Mouse (Mus musculus): Measurements from ENCODE around the gene 4930451I11Rik. TPM values are rescaled to one million over a fixed set of nuclear protein-coding genes. Genes with fewer than 3 reads are reported as not detected.

The 4930451I11Rik gene
- polyA plus RNA-seq, 1 experiment, result 114 TPM

DNA sequence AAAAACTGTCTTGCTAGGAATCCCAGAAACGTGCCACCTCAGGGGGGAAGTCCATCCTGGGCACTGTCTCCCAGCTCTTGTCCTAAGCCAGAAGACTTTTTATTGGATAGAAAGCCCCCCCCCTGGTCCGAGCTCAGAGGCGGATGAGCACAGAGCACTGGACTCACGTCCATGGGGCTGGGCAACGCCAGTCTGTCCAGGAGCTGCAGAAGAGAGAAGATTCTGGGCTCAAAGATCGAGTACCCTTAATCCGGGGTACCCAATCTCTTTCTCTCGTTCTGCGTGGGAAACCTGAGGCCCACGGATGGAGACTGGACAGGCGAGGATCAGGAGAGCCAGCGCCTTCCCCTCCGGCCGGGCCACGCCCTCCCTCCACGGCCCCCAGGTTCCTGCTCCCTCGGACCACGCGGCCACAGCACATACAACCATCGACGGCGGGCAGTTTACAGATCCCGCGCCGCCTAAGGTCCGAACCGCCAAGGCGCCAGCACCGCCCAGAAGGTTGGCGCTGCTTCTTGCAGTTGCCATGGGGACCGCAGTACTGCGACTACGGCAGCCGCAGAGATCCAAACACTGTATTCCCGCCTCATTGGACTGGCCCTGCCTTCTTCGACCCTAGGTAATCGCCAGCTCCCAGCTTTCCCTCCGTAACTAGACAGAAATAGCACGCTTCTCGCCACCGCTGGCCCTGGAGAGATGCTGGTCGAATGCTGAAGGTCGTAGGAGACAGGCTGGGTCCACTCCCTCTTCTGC, 22.6 kb downstream of the 4930451I11Rik start:
- Histone ChIP-seq H3K4me3 (ENCODE audit: control insufficient read depth, low read depth, low read length) (peak overlapping the region; percentile 86), H3K27ac (ENCODE audit: control insufficient read depth, insufficient read depth, low read depth, low read length) (peak overlapping the region; percentile 72), H3K27me3 (ENCODE audit: control insufficient read depth, insufficient read depth, low read length) (no peaks in the 10 kb centered on the region), H3K4me1 (ENCODE audit: control insufficient read depth, insufficient read depth, low read length) (peaks cover 13% of the 10 kb centered on the region), H3K36me3 (ENCODE audit: control insufficient read depth, insufficient read depth, low read length) (no peaks in the 10 kb centered on the region)
- TF ChIP-seq CTCF (IDR thresholded peaks at IDR 0.05; ENCODE audit: control insufficient read depth, insufficient read depth, insufficient replicate concordance, low read depth, low read length), result no peak
- peak; percentile 88 for TF ChIP-seq POLR2A (IDR thresholded peaks at IDR 0.05; ENCODE audit: control insufficient read depth, low read depth, low read length)

DNA sequence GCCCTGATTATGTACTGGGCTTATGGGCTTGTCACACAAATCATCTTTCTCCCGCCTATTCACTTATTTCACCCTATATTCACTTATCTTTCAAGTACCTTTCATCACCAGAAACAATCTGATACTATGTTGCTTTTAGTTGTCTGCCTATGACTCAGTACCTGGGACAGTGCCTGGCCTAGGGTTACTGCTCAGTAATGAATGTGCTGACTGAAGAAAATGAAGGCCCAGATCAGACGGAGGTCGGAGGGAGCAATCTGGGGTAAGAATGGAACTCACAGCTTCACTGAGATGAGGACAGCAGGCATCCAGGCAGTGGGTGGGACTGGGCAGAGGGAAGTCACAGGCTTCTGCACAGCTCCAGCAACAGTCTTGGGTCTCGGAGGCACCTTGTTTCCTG, 24.0 kb downstream of the 4930451I11Rik start:
- H3K4me3 ChIP-seq (ENCODE audit: control insufficient read depth, low read depth, low read length), result peak overlapping the region; percentile 86
- peaks cover 13% of the 10 kb centered on the region for H3K4me1 ChIP-seq (ENCODE audit: control insufficient read depth, insufficient read depth, low read length)
- no peak for TF ChIP-seq CTCF (IDR thresholded peaks at IDR 0.05; ENCODE audit: control insufficient read depth, insufficient read depth, insufficient replicate concordance, low read depth, low read length)
- TF ChIP-seq POLR2A (IDR thresholded peaks at IDR 0.05; ENCODE audit: control insufficient read depth, low read depth, low read length), result no peak
- no peaks in the 10 kb centered on the region for H3K36me3 ChIP-seq (ENCODE audit: control insufficient read depth, insufficient read depth, low read length)
- H3K27ac ChIP-seq (ENCODE audit: control insufficient read depth, insufficient read depth, low read depth, low read length), result no peak overlapping the region
- no peaks in the 10 kb centered on the region for H3K27me3 ChIP-seq (ENCODE audit: control insufficient read depth, insufficient read depth, low read length)

DNA sequence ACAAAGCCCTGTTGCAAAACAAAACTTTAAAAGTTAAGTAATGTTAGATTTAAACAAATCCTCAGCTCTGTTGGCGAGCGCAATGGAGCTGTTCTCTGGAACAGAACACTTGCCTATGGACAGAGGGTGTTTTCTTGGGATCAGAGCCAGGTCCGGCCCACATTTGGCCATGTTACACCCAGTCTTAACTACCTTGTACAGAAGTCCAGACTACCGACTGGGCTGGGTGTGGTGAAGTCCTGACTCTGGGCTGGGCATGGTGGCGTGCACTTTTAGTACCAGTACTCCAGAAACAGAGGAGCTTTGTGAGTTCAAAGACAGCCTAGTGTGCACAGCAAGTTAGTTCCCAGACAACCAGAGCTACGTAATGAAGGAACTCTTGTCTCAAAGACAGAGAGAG, 24.5 kb downstream of the 4930451I11Rik start:
- TF ChIP-seq POLR2A (IDR thresholded peaks at IDR 0.05; ENCODE audit: control insufficient read depth, low read depth, low read length) (no peak), CTCF (IDR thresholded peaks at IDR 0.05; ENCODE audit: control insufficient read depth, insufficient read depth, insufficient replicate concordance, low read depth, low read length) (no peak)
- H3K27ac ChIP-seq (ENCODE audit: control insufficient read depth, insufficient read depth, low read depth, low read length), result no peak overlapping the region
- H3K36me3 ChIP-seq (ENCODE audit: control insufficient read depth, insufficient read depth, low read length), result no peaks in the 10 kb centered on the region
- peaks cover 13% of the 10 kb centered on the region for H3K4me1 ChIP-seq (ENCODE audit: control insufficient read depth, insufficient read depth, low read length)
- H3K4me3 ChIP-seq (ENCODE audit: control insufficient read depth, low read depth, low read length), result peak overlapping the region; percentile 23
- H3K27me3 ChIP-seq (ENCODE audit: control insufficient read depth, insufficient read depth, low read length), result no peaks in the 10 kb centered on the region

DNA sequence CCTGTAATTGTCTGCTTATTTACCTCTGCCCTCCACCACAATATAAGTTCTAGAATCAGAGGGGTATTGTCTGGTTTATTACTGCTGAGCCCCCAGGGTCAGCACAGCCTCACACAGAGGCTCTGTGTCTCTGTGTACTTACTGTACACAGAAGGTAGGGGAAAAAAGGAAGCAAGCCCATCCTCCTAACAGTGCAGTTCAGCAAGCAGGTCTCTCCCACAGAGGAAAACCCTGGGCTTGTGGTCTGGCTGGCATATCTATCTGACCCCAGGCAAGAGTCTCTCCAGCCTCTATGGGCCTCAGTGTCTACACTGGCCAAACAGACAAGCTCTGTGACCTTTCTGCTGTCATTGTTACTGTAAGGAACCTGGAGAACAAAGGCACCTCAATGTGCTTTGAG, 27.7 kb downstream of the 4930451I11Rik start:
- Histone ChIP-seq H3K4me3 (ENCODE audit: control insufficient read depth, low read depth, low read length) (no peak overlapping the region), H3K27ac (ENCODE audit: control insufficient read depth, insufficient read depth, low read depth, low read length) (no peak overlapping the region), H3K36me3 (ENCODE audit: control insufficient read depth, insufficient read depth, low read length) (no peaks in the 10 kb centered on the region), H3K27me3 (ENCODE audit: control insufficient read depth, insufficient read depth, low read length) (no peaks in the 10 kb centered on the region), H3K4me1 (ENCODE audit: control insufficient read depth, insufficient read depth, low read length) (peaks cover 22% of the 10 kb centered on the region)
- TF ChIP-seq CTCF (IDR thresholded peaks at IDR 0.05; ENCODE audit: control insufficient read depth, insufficient read depth, insufficient replicate concordance, low read depth, low read length) (no peak), POLR2A (IDR thresholded peaks at IDR 0.05; ENCODE audit: control insufficient read depth, low read depth, low read length) (no peak)

DNA sequence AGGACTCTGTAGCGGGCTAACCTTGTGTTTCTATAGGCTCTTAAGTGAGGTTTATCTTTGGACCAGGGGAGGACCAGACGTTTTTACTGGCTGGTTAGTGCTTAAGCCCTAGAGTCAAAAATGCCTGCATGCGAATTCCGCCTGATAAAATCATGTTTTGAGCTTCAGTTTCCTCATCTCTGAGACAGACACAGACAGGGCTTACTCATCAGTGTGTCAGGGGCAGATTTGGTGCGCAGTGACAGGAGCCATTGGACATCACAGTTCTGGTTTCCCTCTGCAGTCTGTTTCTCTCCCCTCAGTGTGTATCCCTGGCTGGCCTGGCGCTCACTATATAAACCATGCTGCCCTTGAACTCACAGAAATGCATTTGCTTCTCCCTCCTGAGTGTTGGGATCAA, 28.3 kb downstream of the 4930451I11Rik start:
- TF ChIP-seq CTCF (IDR thresholded peaks at IDR 0.05; ENCODE audit: control insufficient read depth, insufficient read depth, insufficient replicate concordance, low read depth, low read length) (no peak), POLR2A (IDR thresholded peaks at IDR 0.05; ENCODE audit: control insufficient read depth, low read depth, low read length) (no peak)
- Histone ChIP-seq H3K4me3 (ENCODE audit: control insufficient read depth, low read depth, low read length) (no peak overlapping the region), H3K4me1 (ENCODE audit: control insufficient read depth, insufficient read depth, low read length) (peaks cover 26% of the 10 kb centered on the region), H3K27me3 (ENCODE audit: control insufficient read depth, insufficient read depth, low read length) (no peaks in the 10 kb centered on the region), H3K27ac (ENCODE audit: control insufficient read depth, insufficient read depth, low read depth, low read length) (no peak overlapping the region), H3K36me3 (ENCODE audit: control insufficient read depth, insufficient read depth, low read length) (no peaks in the 10 kb centered on the region)

DNA sequence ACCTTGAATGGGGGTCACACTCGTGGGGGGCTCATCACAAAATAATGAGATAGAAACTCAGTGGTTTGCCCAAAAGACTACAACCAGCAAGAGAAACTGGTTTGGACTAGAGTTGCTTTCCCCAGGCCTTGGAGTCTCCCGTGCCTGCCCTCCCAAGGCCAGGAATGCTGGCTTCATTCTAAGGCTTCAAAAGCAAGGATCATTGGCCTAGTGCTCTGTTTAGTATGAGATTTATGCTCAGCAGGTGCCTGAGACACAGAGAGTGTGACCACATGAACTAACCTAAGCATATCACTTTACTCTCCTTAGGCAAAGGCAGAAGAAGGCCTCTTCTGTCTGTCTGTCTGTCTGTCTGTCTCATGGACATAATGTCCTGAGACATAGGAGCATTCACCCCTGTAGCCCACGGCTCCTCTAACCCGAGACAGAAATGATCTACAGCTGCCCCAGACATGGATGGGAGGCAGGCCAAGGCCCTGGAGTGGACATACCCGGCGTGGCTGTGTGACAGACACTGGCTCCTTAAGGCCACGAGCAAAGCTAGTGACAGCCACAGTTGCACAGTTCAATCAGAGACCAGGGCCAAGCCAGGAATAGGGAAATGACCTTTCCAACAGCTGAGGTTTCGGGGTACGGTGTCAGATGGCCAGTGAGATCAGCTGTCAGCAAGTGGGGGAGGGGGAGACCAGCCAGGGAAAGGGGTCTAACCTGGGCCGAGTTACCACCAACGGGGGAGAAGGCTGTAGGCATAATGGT, 29.1 kb downstream of the 4930451I11Rik start:
- Histone ChIP-seq H3K27me3 (ENCODE audit: control insufficient read depth, insufficient read depth, low read length) (no peaks in the 10 kb centered on the region), H3K4me1 (ENCODE audit: control insufficient read depth, insufficient read depth, low read length) (peaks cover 19% of the 10 kb centered on the region), H3K4me3 (ENCODE audit: control insufficient read depth, low read depth, low read length) (no peak overlapping the region), H3K27ac (ENCODE audit: control insufficient read depth, insufficient read depth, low read depth, low read length) (no peak overlapping the region), H3K36me3 (ENCODE audit: control insufficient read depth, insufficient read depth, low read length) (no peaks in the 10 kb centered on the region)
- TF ChIP-seq CTCF (IDR thresholded peaks at IDR 0.05; ENCODE audit: control insufficient read depth, insufficient read depth, insufficient replicate concordance, low read depth, low read length) (no peak), POLR2A (IDR thresholded peaks at IDR 0.05; ENCODE audit: control insufficient read depth, low read depth, low read length) (no peak)

DNA sequence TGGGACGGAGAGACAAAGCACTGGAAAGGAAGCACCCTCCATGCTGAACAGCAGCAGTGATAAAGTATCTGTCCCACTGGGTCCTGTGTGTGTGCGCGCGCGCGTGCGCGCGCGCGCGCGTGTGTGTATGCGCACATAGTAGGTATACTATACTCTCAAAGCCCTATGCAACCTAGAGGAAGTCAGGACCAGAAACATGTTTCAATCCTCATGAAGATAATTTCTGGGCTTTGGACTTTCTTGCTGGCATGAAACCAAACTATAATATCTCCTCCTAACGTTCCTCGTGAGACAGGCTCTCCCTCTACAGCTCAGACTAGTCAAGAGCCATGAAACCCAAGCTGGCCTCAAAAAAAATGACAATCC, 30.4 kb downstream of the 4930451I11Rik start:
- Histone ChIP-seq H3K27ac (ENCODE audit: control insufficient read depth, insufficient read depth, low read depth, low read length) (no peak overlapping the region), H3K27me3 (ENCODE audit: control insufficient read depth, insufficient read depth, low read length) (no peaks in the 10 kb centered on the region), H3K36me3 (ENCODE audit: control insufficient read depth, insufficient read depth, low read length) (no peaks in the 10 kb centered on the region), H3K4me3 (ENCODE audit: control insufficient read depth, low read depth, low read length) (peak overlapping the region; percentile 94), H3K4me1 (ENCODE audit: control insufficient read depth, insufficient read depth, low read length) (peaks cover 17% of the 10 kb centered on the region)
- TF ChIP-seq POLR2A (IDR thresholded peaks at IDR 0.05; ENCODE audit: control insufficient read depth, low read depth, low read length), result no peak
- TF ChIP-seq CTCF (IDR thresholded peaks at IDR 0.05; ENCODE audit: control insufficient read depth, insufficient read depth, insufficient replicate concordance, low read depth, low read length), result no peak
